Mouse (Mus musculus) stomach, postnatal 0 days (tissue): ENCODE measurements around the gene Tubg1.

ENCODE experiments used
- CTCF ChIP-seq: IDR thresholded peaks from 2 replicates; pipeline ENCODE4 v1.5.1; 2016; ENCODE audit warnings: antibody characterized with exemption, low read depth, mild to moderate bottlenecking, moderate library complexity
- EP300 ChIP-seq: optimal IDR thresholded peaks from 2 replicates; pipeline ENCODE3; 2016; ENCODE audit warnings: antibody characterized with exemption

DNA sequence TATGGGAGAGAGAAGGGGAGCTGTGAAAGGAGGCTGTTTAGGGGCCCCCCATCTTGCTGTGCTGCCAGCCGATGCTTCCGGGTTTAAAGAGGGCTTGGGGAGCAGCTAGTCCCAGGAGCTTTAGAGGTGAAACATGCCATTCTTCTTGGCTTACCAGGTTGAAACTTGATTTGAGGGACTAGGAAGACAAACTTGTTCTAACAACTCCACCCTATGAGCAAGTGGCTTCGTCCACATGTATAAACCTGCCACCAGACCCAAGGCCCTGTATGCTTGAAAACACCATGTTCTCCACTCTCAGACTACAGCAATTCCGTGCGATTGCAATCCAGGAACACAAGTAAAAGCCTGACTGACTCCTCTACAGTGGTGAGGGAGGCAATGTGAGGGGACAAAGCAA, 16.7 kb upstream of the Tubg1 start:
- TF ChIP-seq EP300: peak; percentile 79
- no peak for TF ChIP-seq CTCF
